Mouse (Mus musculus) left cerebral cortex, adult 18-20 months (tissue): ENCODE measurements around the gene Otx2. TPM values are rescaled to one million over a fixed set of nuclear protein-coding genes. Genes with fewer than 3 reads are reported as not detected.

Experiments
- DNase-seq, 2 experiments: peaks; one replicate each; pipeline ENCODE4 v3.0.0; 2021 to 2022; ENCODE audit warnings: low spot score in 2 of 2, mixed read lengths in 1 of 2
- long read RNA-seq, 2 experiments: library from polyadenylated mRNA; stranded (forward); transcript quantifications; one replicate each; pipeline ENCODE4 v2.0.0; 2021
- total RNA-seq, 2 experiments: library from RNA; stranded (reverse); gene quantifications; 2 replicates each; pipeline ENCODE4 v1.2.3; 2021

Gene Otx2
- under 1 TPM in 1 of 2 experiments, not detected in 1; 0.35 TPM for total RNA-seq
- long read RNA-seq, experiment 1 = 0 reads
- long read RNA-seq, experiment 2 = 0 reads

DNA sequence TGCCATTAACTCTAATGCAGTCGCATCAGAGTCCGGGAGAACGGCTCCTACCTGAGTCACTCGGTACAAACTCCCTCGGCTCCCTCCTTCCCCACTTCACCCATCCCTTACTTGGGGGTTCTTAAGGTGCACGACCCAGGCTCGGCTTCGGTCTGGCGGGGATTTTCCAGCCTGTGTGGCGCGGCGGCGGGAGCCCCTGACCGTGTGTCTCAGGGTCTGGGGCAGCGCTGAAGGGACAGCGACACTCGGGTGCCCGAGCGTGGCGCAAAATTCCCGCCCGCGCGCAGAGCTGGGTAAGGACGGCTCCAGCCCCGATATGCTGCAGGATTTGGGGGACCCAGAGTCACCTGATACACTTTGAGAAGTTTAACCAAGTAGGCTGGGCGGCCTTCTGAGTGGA is at the start of gene Otx2:
Otx2 (minus strand) TSS at position 279 of the 400 bp plus-strand sequence.
- DNase-seq = no peak

DNA sequence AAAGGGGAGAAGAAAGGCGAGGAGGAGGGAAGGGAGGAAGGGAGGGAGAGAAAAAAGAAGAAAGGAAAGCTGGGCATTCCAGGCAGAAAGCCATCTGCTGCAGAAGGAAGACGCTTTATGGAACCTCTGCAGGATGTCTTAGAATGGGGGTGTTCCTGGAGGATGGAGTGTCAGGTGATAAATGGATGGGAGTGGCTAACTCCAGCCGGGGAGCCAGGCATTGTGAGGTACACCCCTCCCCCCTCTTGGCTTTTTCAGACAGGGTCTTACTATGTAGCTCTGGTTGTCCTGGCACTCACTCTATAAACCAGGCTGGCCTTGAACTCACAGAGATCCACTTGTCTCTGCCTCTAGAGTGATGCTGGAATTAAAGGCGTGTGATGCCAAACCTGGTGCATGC is 49.1 kb upstream of the Otx2 start:
- no peak for DNase-seq

GRCm38 (mm10) chr14:48719296-48719695 is 45.7 kb upstream of the Otx2 start:
- DNase-seq = no peak

- no peak for DNase-seq
Observed at GRCm38 (mm10) chr14:48717632-48718279, 44.1 kb upstream of the Otx2 start.

- no peak for DNase-seq
Observed at GRCm38 (mm10) chr14:48716456-48716855, 42.8 kb upstream of the Otx2 start.

DNA sequence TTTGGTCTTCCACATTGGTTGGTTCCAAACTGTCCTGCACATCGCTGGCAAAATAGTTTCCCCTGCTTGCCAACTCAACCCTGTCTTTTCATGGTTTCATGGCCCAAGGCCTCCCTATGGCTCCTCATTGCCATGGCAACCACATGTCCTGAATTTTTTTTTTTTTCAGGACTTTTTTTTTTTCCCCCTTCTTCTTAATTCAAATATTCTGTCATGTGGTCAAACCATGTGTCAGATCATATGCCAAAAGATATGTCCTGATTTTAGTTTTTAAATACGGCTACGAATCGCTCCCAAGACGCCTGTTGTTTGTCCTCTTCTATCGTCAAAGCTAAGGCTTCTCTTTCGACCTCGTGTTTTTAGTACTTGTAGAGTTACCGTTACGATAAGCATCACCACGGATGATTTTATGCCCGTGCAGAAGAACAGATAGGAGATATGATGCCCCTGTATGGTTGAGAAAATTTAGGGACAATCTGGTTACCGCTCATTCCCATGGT is 37.3 kb upstream of the Otx2 start:
- no peak for DNase-seq

GRCm38 (mm10) chr14:48710062-48710870 is 36.6 kb upstream of the Otx2 start:
- no peak for DNase-seq

GRCm38 (mm10) chr14:48709371-48710061 is 35.9 kb upstream of the Otx2 start:
- peak in 1 of 2 experiments; percentile 23 for DNase-seq

GRCm38 (mm10) chr14:48707844-48708383 is 34.3 kb upstream of the Otx2 start:
- DNase-seq = no peak

- no peak for DNase-seq
Observed at GRCm38 (mm10) chr14:48707391-48707790, 33.8 kb upstream of the Otx2 start.

- DNase-seq = no peak
Observed at GRCm38 (mm10) chr14:48700790-48701370, 27.3 kb upstream of the Otx2 start.

GRCm38 (mm10) chr14:48679590-48679989 is 6.0 kb upstream of the Otx2 start:
- DNase-seq = no peak

- no peak for DNase-seq
Observed at GRCm38 (mm10) chr14:48678674-48679073, 5.1 kb upstream of the Otx2 start.

DNA sequence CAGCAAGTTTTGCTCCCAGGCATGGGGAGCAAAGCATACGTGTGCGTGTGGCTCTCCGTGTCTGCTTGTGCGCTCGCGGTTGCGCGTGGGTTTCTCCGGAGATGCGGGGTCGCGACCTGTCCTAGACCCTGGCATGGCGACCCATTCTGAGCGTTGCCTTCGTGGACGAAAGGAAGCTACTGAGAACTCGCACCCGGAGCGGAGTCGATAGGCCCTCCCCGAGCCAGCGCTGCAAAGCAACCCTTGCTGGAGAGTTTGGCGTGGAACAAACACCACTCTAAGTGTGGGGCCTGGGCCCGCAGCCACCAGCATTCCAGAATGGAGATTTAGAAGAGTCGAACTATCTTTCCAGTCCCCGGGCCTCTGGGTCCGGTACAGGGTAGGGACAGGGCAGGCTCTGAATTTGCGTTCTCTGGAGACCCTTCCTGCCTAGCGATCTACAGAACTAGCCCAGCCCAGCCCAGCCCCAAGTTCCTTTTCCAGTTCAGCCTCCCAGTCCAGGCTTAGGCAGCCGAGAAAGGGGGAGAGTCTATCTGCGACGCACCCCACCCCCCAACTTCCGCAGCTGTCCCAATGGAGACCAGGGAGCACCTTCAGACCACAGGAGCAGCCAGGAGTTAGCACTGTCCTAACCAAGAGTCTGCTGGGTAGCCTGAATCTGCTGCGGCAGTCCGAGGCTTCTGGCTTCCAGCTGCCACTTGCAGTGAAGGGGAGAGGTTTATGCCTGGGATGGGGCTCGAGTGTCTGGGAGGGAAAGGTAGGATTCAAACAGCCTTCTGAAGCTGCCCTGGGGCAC is 615 bp upstream of the Otx2 start:
- DNase-seq = no peak

DNA sequence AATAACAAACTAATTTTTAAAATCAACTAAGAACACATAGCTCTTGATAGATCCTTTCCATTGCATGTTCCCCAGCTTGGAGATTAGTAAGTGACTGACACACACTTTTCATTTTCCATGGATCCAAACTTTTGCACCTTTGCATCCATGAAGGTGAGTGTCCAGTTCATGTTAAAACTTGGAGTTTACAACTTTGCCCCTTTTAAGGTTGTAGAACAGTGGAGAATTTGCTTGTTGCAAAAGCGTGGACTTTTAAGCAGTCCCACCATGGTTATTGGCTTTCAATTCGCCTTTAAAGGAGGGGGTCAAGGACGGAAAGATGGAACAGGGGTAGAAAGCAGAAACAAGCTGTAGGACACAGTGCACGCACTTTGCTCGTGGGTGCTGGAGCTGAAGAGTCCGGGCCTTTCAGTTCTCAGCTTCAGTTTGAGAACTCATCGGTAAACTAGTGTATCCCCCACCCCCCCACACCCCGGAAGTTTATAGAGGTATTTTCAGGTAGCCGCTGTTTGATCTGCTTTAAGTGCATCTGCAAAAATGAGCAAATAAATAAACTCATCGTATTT is 925 bp downstream of the Otx2 start:
- no peak for DNase-seq

GRCm38 (mm10) chr14:48671480-48672240 is 2.0 kb downstream of the Otx2 start:
- no peak for DNase-seq

- DNase-seq = no peak
Observed at GRCm38 (mm10) chr14:48670761-48671479, 2.7 kb downstream of the Otx2 start.

GRCm38 (mm10) chr14:48670258-48670630 is 3.4 kb downstream of the Otx2 start:
- no peak for DNase-seq
